Mouse (Mus musculus) effector memory CD4-positive, alpha-beta T cell, adult 7 months (primary cell): ENCODE measurements around the gene Sparc. TPM values are rescaled to one million over a fixed set of nuclear protein-coding genes. Genes with fewer than 3 reads are reported as not detected.

Experiments used
- polyA plus RNA-seq: library from polyadenylated mRNA; unstranded; fragments of 100-300 nt; shearing (Covaris generic); gene quantifications from one replicate; pipeline ENCODE4 v1.2.1, GENCODE M21; 2017

Sparc gene
- 0.61 TPM for polyA plus RNA-seq

GRCm38 (mm10) chr11:55422978-55423377 lies at the start of gene Sparc:
Gene Sparc (minus strand): TSS chr11:55423183.

GRCm38 (mm10) chr11:55469048-55469843 lies 46.3 kb upstream of the Sparc start, which contains the start of gene G3bp1:
Gene G3bp1 (plus strand): TSS chr11:55469685.

GRCm38 (mm10) chr11:55461019-55461645 lies 38.1 kb upstream of the Sparc start, which contains the start of gene Atox1:
Gene Atox1 (minus strand): TSS chr11:55461239.

Other genes starting within 250 kb of the Sparc start
- 0.77 TPM for gene Slc36a2, start 238.1 kb downstream of the Sparc start, polyA plus RNA-seq
- 2.0 TPM for gene Slc36a1, start 218.8 kb downstream of the Sparc start, polyA plus RNA-seq
- 0.07 TPM for gene Fat2, start 86.6 kb downstream of the Sparc start, polyA plus RNA-seq
- 108 TPM for gene Atox1, start 38.1 kb upstream of the Sparc start, polyA plus RNA-seq
- 133 TPM for gene G3bp1, start 46.5 kb upstream of the Sparc start, polyA plus RNA-seq
- gene Glra1, start 185.0 kb upstream of the Sparc start, polyA plus RNA-seq, result not detected